Mouse (Mus musculus): ENCODE measurements around the gene Prrc2a.
"Not testable (repeated sequence)": the region's sequence is repeated elsewhere in the genome, so short reads cannot be mapped to it uniquely, and the experiment has no call there.

The Prrc2a gene

DNA sequence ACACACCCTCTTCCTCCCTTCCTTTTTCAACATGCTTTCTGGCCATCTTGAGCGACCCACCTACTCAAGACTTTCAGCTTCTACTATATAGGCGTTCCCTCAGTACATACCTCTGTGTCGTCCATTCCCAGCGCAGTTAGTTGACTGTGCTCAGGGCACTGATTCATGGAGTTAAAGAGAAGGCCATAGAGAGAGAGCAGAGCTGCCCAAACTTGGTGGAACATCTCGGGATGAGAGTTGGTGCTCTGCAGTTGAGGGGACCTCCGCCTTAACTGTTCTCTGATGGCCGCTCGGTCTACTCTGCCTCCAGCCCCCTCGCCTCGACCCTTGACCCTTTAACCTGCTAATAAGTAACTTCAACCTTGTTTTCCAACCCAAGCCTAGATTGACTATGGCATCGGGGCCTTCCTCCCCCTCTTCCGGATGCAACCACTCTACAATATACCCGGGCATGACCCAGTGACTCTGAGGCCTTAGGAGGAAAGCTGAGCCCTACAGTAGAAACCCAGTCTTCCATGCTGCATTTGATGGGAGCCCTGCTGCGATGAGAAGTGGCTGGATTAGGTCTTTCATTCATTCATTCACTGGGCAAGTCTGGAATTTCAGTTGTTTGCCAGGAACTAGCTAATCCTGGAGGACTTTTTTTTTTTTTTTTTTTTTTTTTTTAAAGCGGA is 33.1 kb downstream of the Prrc2a start, which contains the start of gene Apom:
Gene Apom (minus strand): TSS at position 551 of the 674 bp plus-strand sequence.
- no peak for DNase-seq

DNA sequence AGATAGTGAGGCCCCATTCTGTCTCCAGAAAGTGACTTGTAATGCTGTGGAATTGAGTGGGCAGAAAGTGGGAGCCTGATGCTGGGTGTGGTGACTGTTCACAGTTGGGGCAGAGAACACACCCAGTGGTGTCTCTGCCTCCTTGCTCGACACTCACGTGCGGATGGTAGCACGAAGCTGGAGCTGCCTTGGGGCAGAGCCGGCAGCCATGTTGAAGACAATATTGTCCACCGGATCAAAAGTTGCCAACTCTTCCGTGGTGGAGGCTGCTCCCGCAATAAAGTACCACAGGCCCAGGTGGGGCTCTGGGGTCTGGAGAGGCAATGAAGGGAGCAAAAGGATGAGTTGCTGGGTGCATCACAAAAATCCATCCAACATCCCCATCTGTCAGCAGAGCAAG is 33.7 kb downstream of the Prrc2a start:
- DNase-seq, result no peak

DNA sequence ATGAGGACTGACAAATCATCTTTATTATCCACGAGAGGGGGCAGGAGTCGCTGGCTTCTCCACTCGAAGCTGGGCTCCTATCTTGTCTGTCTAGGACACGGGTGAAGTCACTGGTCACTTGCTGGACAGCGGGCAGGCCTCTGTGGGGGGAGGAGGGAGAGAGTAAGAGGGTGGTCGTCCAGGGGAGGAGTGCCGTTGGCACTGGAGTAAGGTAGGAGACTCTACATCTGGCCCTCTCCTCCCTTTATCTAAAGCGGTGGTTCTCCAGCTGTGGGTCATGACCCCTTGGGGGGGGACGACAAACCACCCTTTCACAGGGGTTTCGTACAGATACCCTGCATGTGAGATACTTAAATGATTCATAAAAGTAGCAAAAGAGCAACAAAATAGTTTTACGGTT is 35.7 kb downstream of the Prrc2a start:
- no peak for DNase-seq

DNA sequence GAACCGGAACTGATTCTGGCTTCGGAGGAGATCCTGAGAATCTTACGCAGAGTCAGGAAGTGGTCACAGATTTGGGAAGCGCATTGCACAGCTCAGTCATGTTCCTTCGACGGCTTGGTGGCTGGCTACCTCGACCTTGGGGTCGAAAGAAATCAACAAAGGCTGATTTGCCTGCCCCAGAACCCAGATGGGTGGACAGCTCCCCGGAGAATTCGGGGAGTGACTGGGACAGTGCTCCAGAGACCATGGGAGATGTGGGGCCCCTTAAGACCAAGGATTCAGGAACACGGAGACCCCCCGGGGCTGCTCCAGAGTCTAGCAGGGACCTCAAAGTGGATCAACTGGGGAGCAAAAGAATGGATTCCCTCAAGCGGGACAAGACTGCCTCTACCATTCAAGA is 37.7 kb downstream of the Prrc2a start:
- DNase-seq, result no peak

- peak; percentile 82 for DNase-seq
These were observed 38.5 kb downstream of the Prrc2a start, which contains the start of gene D17H6S53E for GRCm38 (mm10) chr17:35126206-35126611. TSS of gene D17H6S53E (plus strand) at chr17:35126373.

DNA sequence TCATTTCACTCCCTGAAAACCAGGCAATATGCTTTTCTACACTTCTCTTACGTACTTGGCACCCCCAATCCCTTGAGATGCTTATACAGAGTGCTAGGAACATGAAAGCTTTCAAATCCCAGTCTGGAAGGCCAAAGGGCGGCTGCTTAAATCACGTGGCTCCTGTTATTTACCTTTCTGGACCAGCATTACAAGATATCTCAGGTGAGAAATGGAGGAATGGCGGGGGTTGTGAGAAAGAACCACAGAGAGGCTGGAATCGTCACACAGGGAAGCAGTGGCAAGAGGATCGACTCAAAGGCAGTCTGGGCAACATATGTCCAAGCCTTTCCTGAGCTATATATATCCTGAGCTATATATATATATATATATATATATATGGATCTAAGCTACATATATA is 39.1 kb downstream of the Prrc2a start:
- no peak for DNase-seq

DNA sequence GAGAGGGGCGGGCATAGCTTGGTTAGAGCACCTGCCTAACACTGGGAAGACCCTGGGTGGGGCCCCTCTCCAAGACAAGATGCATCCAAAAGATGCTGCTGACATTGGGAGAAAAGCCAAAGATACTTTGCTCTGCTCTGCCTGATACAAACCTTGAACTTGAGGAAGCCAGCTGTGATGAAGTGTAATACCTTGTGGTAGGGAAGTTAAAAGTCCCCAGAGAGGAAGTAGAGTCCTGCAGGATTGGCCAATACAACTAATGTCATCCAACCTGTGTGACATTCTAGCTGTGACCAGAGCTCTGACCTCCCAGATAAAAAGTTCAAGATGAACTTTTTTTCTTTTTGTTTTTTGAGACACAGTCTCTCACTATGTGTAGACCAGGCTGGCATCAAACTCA is 39.6 kb downstream of the Prrc2a start:
- DNase-seq, result no peak

GRCm38 (mm10) chr17:35124261-35124896 is 40.3 kb downstream of the Prrc2a start:
- DNase-seq, result not testable (repeated sequence)

- DNase-seq, result not testable (repeated sequence)
These were observed 41.4 kb downstream of the Prrc2a start for GRCm38 (mm10) chr17:35123287-35123686.

- DNase-seq, result peak; percentile 85
These were observed 42.8 kb downstream of the Prrc2a start, which contains the start of gene Csnk2b for GRCm38 (mm10) chr17:35121871-35122303. TSS of gene Csnk2b (minus strand) at chr17:35122053.

DNA sequence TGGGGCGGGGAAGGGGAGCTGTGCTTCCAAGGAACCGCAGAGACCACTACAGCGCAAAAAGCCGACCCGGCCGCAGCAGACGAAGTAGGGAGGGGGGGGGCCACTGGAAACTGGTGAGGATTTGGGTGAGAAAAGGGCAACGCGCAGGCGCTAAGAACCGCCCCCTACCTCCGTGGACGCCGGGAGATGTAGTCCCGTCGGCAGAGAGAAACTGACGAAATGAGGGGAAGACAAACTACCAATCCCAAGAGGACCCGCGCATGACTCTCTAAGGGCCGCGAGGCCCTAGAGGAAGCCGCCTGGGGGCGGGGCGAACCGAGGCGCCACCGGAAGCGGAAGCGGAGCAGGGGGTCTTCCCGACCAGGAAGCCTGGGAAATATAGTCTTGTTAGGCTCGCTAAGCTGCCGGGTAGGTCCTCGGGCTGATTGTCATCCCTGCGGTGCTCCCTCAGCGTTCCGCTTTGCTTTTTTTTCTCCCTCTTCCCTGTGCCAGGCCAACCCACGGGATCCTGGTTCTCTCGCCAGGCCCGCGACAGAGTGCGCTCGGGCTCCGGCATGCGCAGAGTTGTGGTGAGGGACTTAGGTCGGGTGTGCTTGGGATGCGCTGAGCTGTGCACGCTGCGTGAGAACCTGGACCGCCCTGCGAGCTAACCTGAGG is 43.4 kb downstream of the Prrc2a start, which contains the start of gene Gpank1:
Gene Gpank1 (plus strand): TSS at position 313 of the 657 bp plus-strand sequence.
- peak; percentile 100 for DNase-seq

GRCm38 (mm10) chr17:35120745-35121142 is 44.0 kb downstream of the Prrc2a start:
- DNase-seq, result no peak

- DNase-seq, result no peak
These were observed 49.4 kb downstream of the Prrc2a start, which contains the start of gene Ly6g5b for GRCm38 (mm10) chr17:35115046-35116019. TSS of gene Ly6g5b (minus strand) at chr17:35115428.

DNA sequence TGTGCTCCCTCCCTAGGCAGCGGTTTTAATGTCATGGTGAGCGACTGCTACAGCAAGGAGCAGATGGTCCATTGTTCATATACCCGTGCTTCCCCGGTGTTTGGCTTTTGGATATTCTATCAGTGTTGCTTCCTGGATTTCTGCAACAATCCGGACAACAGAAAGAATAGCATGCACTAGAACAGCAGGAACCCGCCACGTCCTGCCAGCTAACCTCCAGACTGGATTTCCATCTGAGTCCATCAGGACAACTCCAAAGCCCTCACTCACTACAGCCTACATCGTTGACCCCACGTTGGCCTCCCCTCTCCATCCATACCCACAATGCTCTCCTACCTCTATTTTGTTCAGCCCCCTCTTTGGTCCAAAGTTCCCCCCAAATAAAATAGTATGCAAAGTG is 52.9 kb downstream of the Prrc2a start:
- no peak for DNase-seq

- DNase-seq, result no peak
These were observed 56.6 kb downstream of the Prrc2a start, which contains the start of gene Ly6g5c for GRCm38 (mm10) chr17:35108097-35108496. TSS of gene Ly6g5c (plus strand) at chr17:35108279.

DNA sequence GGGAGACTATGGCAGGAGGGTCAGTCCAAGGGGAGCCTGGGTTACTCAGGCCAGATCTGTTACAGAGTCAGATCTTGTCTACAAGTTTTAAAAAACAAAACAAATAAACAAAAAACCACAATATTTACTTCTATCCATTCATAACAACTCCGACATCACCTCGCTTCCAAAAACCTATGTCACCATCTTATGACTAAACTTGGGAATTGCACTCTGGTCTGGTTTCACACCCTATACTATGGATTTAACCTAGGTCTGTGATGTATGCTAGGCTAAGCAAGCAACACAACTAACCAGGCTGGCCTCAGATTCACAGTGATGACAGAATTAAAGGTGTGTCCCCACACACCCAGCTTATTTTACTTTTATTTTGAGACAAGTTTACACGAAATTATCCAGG is 58.2 kb downstream of the Prrc2a start:
- no peak for DNase-seq

GRCm38 (mm10) chr17:35105740-35106389 is 58.8 kb downstream of the Prrc2a start:
- peak; percentile 80 for DNase-seq

DNA sequence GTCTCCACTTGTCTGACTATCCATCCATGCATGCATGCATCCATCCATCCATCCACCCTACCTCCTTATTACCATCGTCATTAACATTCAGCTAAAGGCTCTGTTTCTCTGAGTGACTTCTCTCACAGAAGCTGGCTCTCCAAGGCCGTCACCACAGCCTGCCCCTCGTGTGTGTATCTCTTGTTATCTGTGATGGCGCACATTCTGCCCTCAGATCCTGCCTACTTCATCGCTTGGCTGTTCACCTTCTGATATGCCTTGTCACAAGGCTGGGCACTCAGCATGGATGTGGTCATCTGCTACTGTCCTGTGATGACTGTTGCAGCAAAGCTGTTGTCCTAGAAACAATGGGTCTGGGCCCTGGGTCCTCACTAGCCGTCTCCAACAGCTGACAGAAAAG is 59.9 kb downstream of the Prrc2a start:
- no peak for DNase-seq

GRCm38 (mm10) chr17:35104079-35104478 is 60.6 kb downstream of the Prrc2a start:
- DNase-seq, result no peak

GRCm38 (mm10) chr17:35103221-35103690 is 61.4 kb downstream of the Prrc2a start:
- no peak for DNase-seq

GRCm38 (mm10) chr17:35102299-35102698 is 62.4 kb downstream of the Prrc2a start:
- DNase-seq, result no peak

- no peak for DNase-seq
These were observed 63.5 kb downstream of the Prrc2a start for GRCm38 (mm10) chr17:35101161-35101560.
